Mouse (Mus musculus) spleen, postnatal 4 days (tissue): ENCODE results near the gene Eepd1.
A peak's percentile ranks its signal among the peaks of the same experiment; 100 is the strongest.

Experiments
- DNase-seq, 2 experiments: peaks; one replicate each; pipeline ENCODE4 v3.0.0; 2022; ENCODE audit warnings: low spot score in 2 of 2

Eepd1 gene

GRCm38 (mm10) chr9:25535487-25535886 lies 54.1 kb downstream of the Eepd1 start:
- DNase-seq, result no peak

GRCm38 (mm10) chr9:25539461-25539860 lies 58.1 kb downstream of the Eepd1 start:
- no peak for DNase-seq

- DNase-seq, result no peak
Measured at GRCm38 (mm10) chr9:25541355-25541754, 60.0 kb downstream of the Eepd1 start.

- no peak for DNase-seq
Measured at GRCm38 (mm10) chr9:25545212-25545611, 63.9 kb downstream of the Eepd1 start.

GRCm38 (mm10) chr9:25549130-25550060 lies 68.0 kb downstream of the Eepd1 start:
- DNase-seq, result no peak

- DNase-seq, result no peak
Measured at GRCm38 (mm10) chr9:25550196-25550595, 68.8 kb downstream of the Eepd1 start.

- DNase-seq, result no peak
Measured at GRCm38 (mm10) chr9:25552532-25552931, 71.2 kb downstream of the Eepd1 start.

GRCm38 (mm10) chr9:25554246-25554803 lies 73.0 kb downstream of the Eepd1 start:
- no peak for DNase-seq

- no peak for DNase-seq
Measured at GRCm38 (mm10) chr9:25555261-25555660, 73.9 kb downstream of the Eepd1 start.

- DNase-seq, result no peak
Measured at GRCm38 (mm10) chr9:25556008-25556407, 74.7 kb downstream of the Eepd1 start.

- no peak for DNase-seq
Measured at GRCm38 (mm10) chr9:25557378-25557777, 76.0 kb downstream of the Eepd1 start.

- no peak for DNase-seq
Measured at GRCm38 (mm10) chr9:25558834-25559233, 77.5 kb downstream of the Eepd1 start.

- DNase-seq, result no peak
Measured at GRCm38 (mm10) chr9:25560016-25560758, 78.8 kb downstream of the Eepd1 start.

GRCm38 (mm10) chr9:25561143-25561542 lies 79.8 kb downstream of the Eepd1 start:
- no peak for DNase-seq

GRCm38 (mm10) chr9:25563806-25564205 lies 82.5 kb downstream of the Eepd1 start:
- no peak for DNase-seq

- no peak for DNase-seq
Measured at GRCm38 (mm10) chr9:25567071-25567470, 85.7 kb downstream of the Eepd1 start.

GRCm38 (mm10) chr9:25568783-25569182 lies 87.4 kb downstream of the Eepd1 start:
- DNase-seq, result no peak

- no peak for DNase-seq
Measured at GRCm38 (mm10) chr9:25570011-25570410, 88.7 kb downstream of the Eepd1 start.

GRCm38 (mm10) chr9:25570436-25570835 lies 89.1 kb downstream of the Eepd1 start:
- DNase-seq, result peak in 1 of 2 experiments; percentile 22

GRCm38 (mm10) chr9:25571381-25571780 lies 90.0 kb downstream of the Eepd1 start:
- no peak for DNase-seq

GRCm38 (mm10) chr9:25573753-25574152 lies 92.4 kb downstream of the Eepd1 start:
- DNase-seq, result no peak

GRCm38 (mm10) chr9:25574186-25574585 lies 92.8 kb downstream of the Eepd1 start:
- no peak for DNase-seq
